In genomic region chr1:125967671-125968070, GRCm38 (mm10) we compare ENCODE assay signal across 24 mouse cellular contexts. TPM values are rescaled to one million over a fixed set of nuclear protein-coding genes. Genes with fewer than 3 reads are reported as not detected.
DNase-seq lines count a peak whose midpoint lies in the region; ATAC-seq lines count a peak whose summit lies in the region.
"Had no signal": no experiment of that assay in that cellular context is flagged by ENCODE, and none has a peak within 500 bp of the region (broad histone marks: within the 10 kb centered on the region; RNA-seq: fewer than 3 reads in every experiment).

No protein-coding gene starts in this region.

- WGBS in liver, embryonic 16.5 days (ENCODE audit: insufficient replicate concordance): 50% methylated on average over 6 of the region's 6 CpGs
- 56% methylated on average over 6 of the region's 6 CpGs for WGBS in liver, embryonic 11.5 days
- 75% methylated on average over 6 of the region's 6 CpGs for WGBS in midbrain, embryonic 11.5 days
- WGBS in midbrain, embryonic 14.5 days: 79% methylated on average over 6 of the region's 6 CpGs

- H3K4me1 ChIP-seq in liver, embryonic 16.5 days (ENCODE audit: control insufficient read depth, low read depth, low read length): no peaks in the 10 kb centered on the region; the same call in 1 of the 2 replicates
- H3K4me1 ChIP-seq in liver, embryonic 11.5 days (replicated peaks; ENCODE audit: control insufficient read depth, insufficient read depth, low read length): no peaks in the 10 kb centered on the region
- peaks cover 5% of the 10 kb centered on the region; the same call in 1 of the 2 replicates for H3K4me1 ChIP-seq in midbrain, embryonic 11.5 days (ENCODE audit: control insufficient read depth, insufficient read depth, low read length)
- peaks cover 2% of the 10 kb centered on the region; the same call in 1 of the 2 replicates for H3K4me1 ChIP-seq in midbrain, embryonic 14.5 days (ENCODE audit: control insufficient read depth, insufficient read depth, low read length)
- H3K4me1 ChIP-seq: forebrain, embryonic 15.5 days had no signal

- no peaks in the 10 kb centered on the region for H3K27me3 ChIP-seq in liver, embryonic 16.5 days (ENCODE audit: control insufficient read depth, insufficient read depth, low read depth, low read length)
- H3K27me3 ChIP-seq in liver, embryonic 11.5 days (replicated peaks; ENCODE audit: control insufficient read depth, insufficient read depth, low read length): no peaks in the 10 kb centered on the region
- H3K27me3 ChIP-seq in midbrain, embryonic 11.5 days (ENCODE audit: control insufficient read depth, insufficient read depth, low read length): no peaks in the 10 kb centered on the region
- H3K27me3 ChIP-seq in midbrain, embryonic 14.5 days (ENCODE audit: control insufficient read depth, insufficient read depth, low read length): no peaks in the 10 kb centered on the region
- H3K27me3 ChIP-seq: CH12.LX; embryonic facial prominence, embryonic 12.5 days; forebrain, embryonic 13.5 days; forebrain, embryonic 15.5 days had no signal

- H3K36me3 ChIP-seq in liver, embryonic 16.5 days (ENCODE audit: control insufficient read depth, insufficient read depth): no peaks in the 10 kb centered on the region
- H3K36me3 ChIP-seq in liver, embryonic 11.5 days (ENCODE audit: control insufficient read depth, insufficient read depth, low read length): no peaks in the 10 kb centered on the region
- no peaks in the 10 kb centered on the region for H3K36me3 ChIP-seq in midbrain, embryonic 11.5 days (ENCODE audit: control insufficient read depth, insufficient read depth, low read length)
- H3K36me3 ChIP-seq in midbrain, embryonic 14.5 days (ENCODE audit: control insufficient read depth, insufficient read depth, low read length): no peaks in the 10 kb centered on the region
- H3K36me3 ChIP-seq: embryonic facial prominence, embryonic 10.5 days; embryonic facial prominence, embryonic 12.5 days; G1E had no signal

- DNase-seq in heart, adult 11 months: peak; percentile 41
- no peak for DNase-seq in heart, postnatal 36 days
- no peak for DNase-seq in liver, embryonic 11.5 days (ENCODE audit: low spot score)
- DNase-seq in midbrain, embryonic 11.5 days (ENCODE audit: low spot score, missing footprints): peak; percentile 53
- no peak for DNase-seq in midbrain, embryonic 14.5 days
- DNase-seq: adrenal gland, adult 8-10 months; adrenal gland, postnatal 14 days; adrenal gland, postnatal 36 days; B cell, adult 2 months; cerebellum, adult 11-12 months; cerebellum, adult 2 months; cerebellum, adult 9-10 months; cerebellum, postnatal 10 days; cerebellum, postnatal 25 days had no signal

- H3K27ac ChIP-seq in liver, embryonic 16.5 days (ENCODE audit: low read length): no peak overlapping the region
- no peak overlapping the region for H3K27ac ChIP-seq in liver, embryonic 11.5 days (ENCODE audit: low read depth, low read length)
- no peak overlapping the region for H3K27ac ChIP-seq in midbrain, embryonic 11.5 days (ENCODE audit: low read depth, low read length)
- H3K27ac ChIP-seq in midbrain, embryonic 14.5 days (replicated peaks; ENCODE audit: low read depth, low read length): no peak overlapping the region
- H3K27ac ChIP-seq: embryonic facial prominence, embryonic 10.5 days; embryonic facial prominence, embryonic 12.5 days; forebrain, embryonic 13.5 days; forebrain, embryonic 15.5 days had no signal

- no peak overlapping the region for H3K4me2 ChIP-seq in liver, embryonic 16.5 days (ENCODE audit: low read depth, low read length)
- H3K4me2 ChIP-seq in liver, embryonic 11.5 days: no peak overlapping the region
- no peak overlapping the region for H3K4me2 ChIP-seq in midbrain, embryonic 11.5 days
- H3K4me2 ChIP-seq in midbrain, embryonic 14.5 days (ENCODE audit: low read length): no peak overlapping the region
- H3K4me2 ChIP-seq: embryonic facial prominence, embryonic 12.5 days; forebrain, embryonic 13.5 days; forebrain, embryonic 15.5 days had no signal

- no peaks in the 10 kb centered on the region for H3K9me3 ChIP-seq in liver, embryonic 16.5 days (replicated peaks; ENCODE audit: control insufficient read depth, low read length)
- no peaks in the 10 kb centered on the region for H3K9me3 ChIP-seq in liver, embryonic 11.5 days (ENCODE audit: control insufficient read depth, low read length)
- no peaks in the 10 kb centered on the region for H3K9me3 ChIP-seq in midbrain, embryonic 11.5 days (ENCODE audit: control insufficient read depth, low read length)
- H3K9me3 ChIP-seq in midbrain, embryonic 14.5 days (ENCODE audit: control insufficient read depth, low read length): no peaks in the 10 kb centered on the region
- H3K9me3 ChIP-seq: embryonic facial prominence, embryonic 10.5 days; embryonic facial prominence, embryonic 12.5 days; forebrain, embryonic 13.5 days; forebrain, embryonic 15.5 days had no signal

- no peak overlapping the region for H3K4me3 ChIP-seq in liver, embryonic 16.5 days (ENCODE audit: low read depth, low read length)
- no peak overlapping the region for H3K4me3 ChIP-seq in liver, embryonic 11.5 days (ENCODE audit: low read depth, low read length)
- no peak overlapping the region for H3K4me3 ChIP-seq in midbrain, embryonic 11.5 days (ENCODE audit: low read depth, low read length)
- H3K4me3 ChIP-seq in midbrain, embryonic 14.5 days (replicated peaks; ENCODE audit: low read depth, low read length): no peak overlapping the region
- H3K4me3 ChIP-seq: embryonic facial prominence, embryonic 10.5 days; embryonic facial prominence, embryonic 12.5 days; forebrain, embryonic 13.5 days; forebrain, embryonic 15.5 days had no signal

- H3K9ac ChIP-seq in liver, embryonic 16.5 days (ENCODE audit: low read depth, low read length): no peak overlapping the region
- H3K9ac ChIP-seq in liver, embryonic 11.5 days (ENCODE audit: low read depth, low read length): no peak overlapping the region
- H3K9ac ChIP-seq in midbrain, embryonic 11.5 days (ENCODE audit: low read length): no peak overlapping the region
- no peak overlapping the region for H3K9ac ChIP-seq in midbrain, embryonic 14.5 days (replicated peaks; ENCODE audit: low read length)
- H3K9ac ChIP-seq: embryonic facial prominence, embryonic 12.5 days; forebrain, embryonic 13.5 days; forebrain, embryonic 15.5 days had no signal

- ATAC-seq in liver, embryonic 16.5 days (ENCODE audit: low read depth): 0 out of 2 replicates have a peak, but pooled peaks have one; percentile 16
- ATAC-seq in liver, embryonic 11.5 days (replicated peaks; ENCODE audit: low FRiP score): no peak
- no peak for ATAC-seq in midbrain, embryonic 11.5 days (ENCODE audit: low FRiP score)
- ATAC-seq in midbrain, embryonic 14.5 days (ENCODE audit: low FRiP score, low TSS enrichment): no peak
- ATAC-seq: activated CD4-positive, CD25-positive, alpha-beta regulatory T cell, adult 4 months; CD4-positive, CD25-positive, alpha-beta regulatory T cell, adult 4 months; forebrain, embryonic 13.5 days; forebrain, embryonic 15.5 days; Patski had no signal

- intact Hi-C loops in heart, postnatal 36 days (cut with DNase I): no loop called here

RNA-seq across cellular contexts. Expression of gene Lypd1, which starts 54.8 kb away (rescaled TPM):
- under 1 TPM; 0.19 to 0.44 TPM for total RNA-seq in heart, postnatal 36 days (2021)
- 0.54 and 0.80 TPM in 2 replicates for polyA plus RNA-seq in liver, embryonic 16.5 days (2015; fragmentation: Nextera tagmentation; extraction: Ambion mirVana)
- 0.34 and 0.92 TPM in 2 replicates for polyA plus RNA-seq in liver, embryonic 11.5 days (2014; fragmentation: Nextera tagmentation; extraction: Ambion mirVana)
- 4.3 and 5.3 TPM in 2 replicates for polyA plus RNA-seq in midbrain, embryonic 11.5 days (2014; fragmentation: Nextera tagmentation; extraction: Ambion mirVana)
- 63.4 and 67.9 TPM in 2 replicates for polyA plus RNA-seq in midbrain, embryonic 14.5 days (2014; fragmentation: Nextera tagmentation; extraction: Ambion mirVana)
- total RNA-seq: CH12.LX had no signal
- polyA plus RNA-seq: CD4-positive, CD25-positive, alpha-beta regulatory T cell, adult 4 months had no signal

Comparison
In these comparisons a context has a peak if more than half of its experiments do, and no peak if none do; other contexts are left out.
1. DNase-seq: peak in heart, adult 11 months (single experiment) and midbrain, embryonic 11.5 days (single experiment); none in heart, postnatal 36 days (0 of 2), liver, embryonic 11.5 days (single experiment) and midbrain, embryonic 14.5 days (single experiment).
2. RNA of gene Lypd1, which starts 54.8 kb away (polyA plus RNA-seq): 63.4 to 67.9 TPM in midbrain, embryonic 14.5 days; 4.3 to 5.3 TPM in midbrain, embryonic 11.5 days, 0.54 to 0.80 TPM in liver, embryonic 16.5 days and 0.34 to 0.92 TPM in liver, embryonic 11.5 days; every median in the first group is over 10 times any median in the second.